Mouse (Mus musculus) CH12.LX (cell line): ENCODE results near the gene Trim62. TPM values are rescaled to one million over a fixed set of nuclear protein-coding genes. Genes with fewer than 3 reads are reported as not detected.

ENCODE experiments used
- DNase-seq: peaks from one replicate; pipeline ENCODE4 v3.0.0-alpha.2; 2013; ENCODE audit errors: extremely low read depth
- H3K27ac ChIP-seq: 2 replicates; pipeline ENCODE4 v1.5.1; 2012; ENCODE audit warnings: low read depth, mild to moderate bottlenecking, control low read depth, moderate library complexity; ENCODE audit not compliant: insufficient read depth
- H3K27me3 ChIP-seq: replicated peaks from 2 replicates; pipeline ENCODE3; 2012; ENCODE audit warnings: inconsistent platforms
- H3K36me3 ChIP-seq, 2 experiments: replicated peaks in 1 of 2; 2 replicates each; pipeline versions ENCODE3 to v1.6.1; 2012; ENCODE audit warnings: inconsistent platforms in 1 of 2, low read length in 1 of 2, mild to moderate bottlenecking in 1 of 2, mixed read lengths in 1 of 2, moderate library complexity in 1 of 2; ENCODE audit not compliant: control insufficient read depth in 1 of 2, insufficient read depth in 1 of 2
- H3K4me1 ChIP-seq, 2 experiments: 2 replicates each; pipeline ENCODE4 v1.6.1; 2012; ENCODE audit warnings: inconsistent platforms in 1 of 2, moderate library complexity in 1 of 2; ENCODE audit not compliant: insufficient read depth in 2 of 2, control insufficient read depth in 1 of 2
- H3K4me2 ChIP-seq: 2 replicates; pipeline ENCODE4 v1.6.1; 2012; ENCODE audit warnings: low read depth, mild to moderate bottlenecking, control low read depth; ENCODE audit not compliant: poor library complexity, insufficient read depth, severe bottlenecking
- H3K4me3 ChIP-seq, 3 experiments: fragments of 150-350 bp in 1 of 3; sonication (generic) in 1 of 3; replicated peaks in 1 of 3; 2 replicates each; pipeline versions ENCODE3 to v1.5.1; 2011 to 2012; ENCODE audit warnings: low read depth in 2 of 3, low read length in 2 of 3, mild to moderate bottlenecking in 2 of 3, moderate library complexity in 2 of 3, control low read depth in 1 of 3, improper control_type of control experiment in 1 of 3, inconsistent platforms in 1 of 3, mixed read lengths in 1 of 3; ENCODE audit not compliant: poor library complexity in 1 of 3
- H3K79me2 ChIP-seq: replicated peaks from 2 replicates; pipeline ENCODE4 v1.6.1; 2012; ENCODE audit warnings: mild to moderate bottlenecking, moderate library complexity; ENCODE audit not compliant: control insufficient read depth, poor library complexity, insufficient read depth, severe bottlenecking; ENCODE audit errors: extremely low read depth
- H3K9ac ChIP-seq: 2 replicates; pipeline ENCODE4 v1.6.1; 2012; ENCODE audit warnings: low read depth, mild to moderate bottlenecking, control low read depth, moderate library complexity; ENCODE audit not compliant: insufficient read depth
- H3K9me3 ChIP-seq: replicated peaks from 2 replicates; pipeline ENCODE3; 2012; ENCODE audit warnings: low read length, inconsistent platforms, mixed read lengths
- BHLHE40 ChIP-seq: IDR thresholded peaks from 2 replicates; pipeline ENCODE4 v1.6.1; 2011; ENCODE audit warnings: mild to moderate bottlenecking, low read depth, low read length, improper control_type of control experiment
- CHD1 ChIP-seq: IDR thresholded peaks from 2 replicates; pipeline ENCODE4 v1.6.1; 2012; ENCODE audit warnings: low read depth, low read length, improper control_type of control experiment, inconsistent platforms
- EP300 ChIP-seq: IDR thresholded peaks from 2 replicates; pipeline ENCODE4 v1.6.1; 2011; ENCODE audit warnings: low read length, improper control_type of control experiment
- ETS1 ChIP-seq: conservative IDR thresholded peaks from 2 replicates; pipeline ENCODE4 v1.6.1; 2012; ENCODE audit warnings: low read depth, mild to moderate bottlenecking, inconsistent platforms, low read length, improper control_type of control experiment, moderate library complexity
- HCFC1 ChIP-seq: IDR thresholded peaks from 2 replicates; pipeline ENCODE4 v1.6.1; 2012; ENCODE audit warnings: low read depth, mild to moderate bottlenecking, inconsistent platforms, low read length, improper control_type of control experiment
- JUND ChIP-seq: conservative IDR thresholded peaks from 2 replicates; pipeline ENCODE4 v1.6.1; 2011; ENCODE audit warnings: low read depth, low read length, improper control_type of control experiment
- KAT2A ChIP-seq: IDR thresholded peaks from 2 replicates; pipeline ENCODE4 v1.6.1; 2012; ENCODE audit warnings: low read length, improper control_type of control experiment, inconsistent platforms; ENCODE audit not compliant: insufficient replicate concordance
- MEF2A ChIP-seq: IDR thresholded peaks from 2 replicates; pipeline ENCODE4 v1.6.1; 2014; ENCODE audit warnings: low read depth, mild to moderate bottlenecking, inconsistent platforms, low read length, improper control_type of control experiment, borderline replicate concordance
- MXI1 ChIP-seq: IDR thresholded peaks from 2 replicates; pipeline ENCODE4 v1.6.1; 2011; ENCODE audit warnings: mild to moderate bottlenecking, low read depth, low read length, improper control_type of control experiment
- MYC ChIP-seq: IDR thresholded peaks from 2 replicates; pipeline ENCODE4 v1.6.1; 2011; ENCODE audit warnings: low read depth, mild to moderate bottlenecking, improper control_type of control experiment, low read length
- NELFE ChIP-seq: IDR thresholded peaks from 2 replicates; pipeline ENCODE4 v1.6.1; 2011; ENCODE audit warnings: low read depth, low read length, improper control_type of control experiment
- SIN3A ChIP-seq: IDR thresholded peaks from 2 replicates; pipeline ENCODE4 v1.6.1; 2012; ENCODE audit warnings: low read length, improper control_type of control experiment, inconsistent platforms
- SMC3 ChIP-seq: IDR thresholded peaks from 2 replicates; pipeline ENCODE4 v1.6.1; 2011; ENCODE audit warnings: low read depth, low read length, improper control_type of control experiment
- UBTF ChIP-seq: IDR thresholded peaks from 2 replicates; pipeline ENCODE4 v1.6.1; 2012; ENCODE audit warnings: low read depth, mild to moderate bottlenecking, inconsistent platforms, low read length, improper control_type of control experiment, moderate library complexity
- USF1 ChIP-seq: IDR thresholded peaks from 2 replicates; pipeline ENCODE4 v1.6.1; 2014; ENCODE audit warnings: low read depth, mild to moderate bottlenecking, inconsistent platforms, low read length, improper control_type of control experiment
- USF2 ChIP-seq: conservative IDR thresholded peaks from 2 replicates; pipeline ENCODE4 v1.6.1; 2011; ENCODE audit warnings: low read depth, low read length, improper control_type of control experiment
- ZMIZ1 ChIP-seq: IDR thresholded peaks from 2 replicates; pipeline ENCODE4 v1.6.1; 2012; ENCODE audit warnings: low read depth, mild to moderate bottlenecking, inconsistent platforms, low read length, improper control_type of control experiment
- dilution Hi-C: fragments of 300-500 bp; cut with MboI; formaldehyde crosslinking; loops from 2 replicates; pipeline ENCODE4 v1.14.3; 2020; ENCODE audit warnings: low sequenced_read_pairs; ENCODE audit not compliant: extremely low pct_unique_long_range_greater_than_20kb, extremely low pct_ligation_motif_present
- in situ Hi-C: fragments of 300-500 bp; cut with MboI; formaldehyde crosslinking; loops from 3 replicates; pipeline ENCODE4 v1.14.3; 2019; ENCODE audit warnings: low sequenced_read_pairs, low pct_ligation_motif_present, low pct_unique_long_range_greater_than_20kb, mixed read lengths
- polyA plus RNA-seq: library from polyadenylated mRNA; unstranded; fragments of >175 nt; gene quantifications from 2 replicates; pipeline ENCODE4 v1.2.1, GENCODE M21; 2012; ENCODE audit warnings: low read depth; ENCODE audit not compliant: insufficient read length
- total RNA-seq, 2 experiments: library from RNA; depleted of rRNA; stranded (reverse); fragments of 300-350 nt in 1 of 2; fragments of >200 nt in 1 of 2; gene quantifications; 2 replicates each; pipeline ENCODE4 v1.2.3; 2012 to 2014

The Trim62 gene
- total and polyA plus RNA-seq, 3 experiments: 0.40 to 2.7 (median 0.98) TPM

DNA sequence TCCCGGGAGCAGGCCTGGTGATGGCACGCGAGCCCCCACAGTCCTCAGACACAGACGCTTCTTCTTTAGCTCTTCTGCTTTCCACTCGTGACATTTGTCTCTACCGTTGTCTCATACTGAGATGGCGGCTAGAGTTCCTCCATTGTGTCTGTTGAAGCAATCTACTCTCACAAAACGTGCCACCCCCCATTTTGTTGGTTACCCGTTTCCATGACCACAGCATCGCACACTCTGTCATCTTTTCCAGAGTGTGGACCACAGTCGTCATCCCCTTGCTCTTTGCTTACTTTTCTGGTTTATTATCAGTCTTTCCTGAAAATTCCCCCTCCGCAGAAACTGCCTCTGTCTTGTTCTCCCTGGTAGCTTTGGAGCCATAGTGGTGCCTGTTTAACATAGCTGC, 10.7 kb downstream of the Trim62 start:
- no peak overlapping the region for H3K4me2 ChIP-seq
- dilution Hi-C loops (no loop called here), in situ Hi-C loops (no loop called here)
- DNase-seq: peak; percentile 27
- TF ChIP-seq MEF2A (no peak), UBTF (no peak), SMC3 (no peak), BHLHE40 (peak; percentile 87), JUND (0 out of 2 replicates have a peak, but pooled peaks have one; percentile 7), EP300 (peak; percentile 27; the same call in 1 of the 2 replicates), CHD1 (no peak), USF2 (no peak), NELFE (no peak), ETS1 (peak; percentile 66), MYC (no peak)
- TF ChIP-seq, all 38 proteins: peak for 4
- no peak overlapping the region for H3K4me3 ChIP-seq
- H3K4me1 ChIP-seq: peaks cover 3 to 4% of the 10 kb centered on the region in 2 experiments; a peak in 2 of 4 replicates
- no peaks in the 10 kb centered on the region for H3K79me2 ChIP-seq
- no peaks in the 10 kb centered on the region for H3K36me3 ChIP-seq
- H3K27me3 ChIP-seq: no peaks in the 10 kb centered on the region
- H3K9me3 ChIP-seq: no peaks in the 10 kb centered on the region
- H3K9ac ChIP-seq: no peak overlapping the region
- no peak overlapping the region for H3K27ac ChIP-seq

GRCm38 (mm10) chr4:128895841-128896240, 12.5 kb downstream of the Trim62 start:
- peaks cover 0 to 5% of the 10 kb centered on the region in 2 experiments for H3K36me3 ChIP-seq
- H3K4me2 ChIP-seq: no peak overlapping the region
- H3K9ac ChIP-seq: no peak overlapping the region
- dilution Hi-C loops: no loop called here
- in situ Hi-C loops: no loop called here
- no peaks in the 10 kb centered on the region for H3K27me3 ChIP-seq
- peaks cover 3 to 4% of the 10 kb centered on the region in 2 experiments; a peak in 2 of 4 replicates for H3K4me1 ChIP-seq
- TF ChIP-seq USF1 (no peak), BHLHE40 (no peak), MXI1 (no peak), KAT2A (no peak), HCFC1 (no peak), SIN3A (no peak), EP300 (no peak), ZMIZ1 (no peak)
- TF ChIP-seq, all 38 proteins: peak for 0
- no peak for DNase-seq
- H3K4me3 ChIP-seq: no peak overlapping the region
- no peaks in the 10 kb centered on the region for H3K9me3 ChIP-seq
- H3K79me2 ChIP-seq: no peaks in the 10 kb centered on the region
- no peak overlapping the region for H3K27ac ChIP-seq
